Mouse (Mus musculus) hindbrain, embryonic 15.5 days (tissue): ENCODE data around the gene 4930595D18Rik. TPM values are rescaled to one million over a fixed set of nuclear protein-coding genes. Genes with fewer than 3 reads are reported as not detected.

Experiments
- ATAC-seq: fragments of 200-750 bp; cut with Nextera tagmentation; 2 replicates; pipeline ENCODE4 v1.8.0; 2017; ENCODE audit warnings: low read depth, moderate number of reproducible peaks, moderate TSS enrichment; ENCODE audit not compliant: low FRiP score
- H3K27ac ChIP-seq: fragments of 300-500 bp; sonication (generic); replicated peaks from 2 replicates; pipeline ENCODE4 v1.5.1; 2015; ENCODE audit warnings: mild to moderate bottlenecking, inconsistent platforms
- H3K27me3 ChIP-seq: fragments of 300-500 bp; sonication (generic); 2 replicates; pipeline ENCODE4 v1.6.1; 2015; ENCODE audit warnings: control low read depth, inconsistent platforms
- H3K36me3 ChIP-seq: fragments of 300-500 bp; sonication (generic); 2 replicates; pipeline ENCODE4 v1.6.1; 2015; ENCODE audit warnings: control low read depth, inconsistent platforms
- H3K4me1 ChIP-seq: fragments of 300-500 bp; sonication (generic); replicated peaks from 2 replicates; pipeline ENCODE4 v1.6.1; 2015; ENCODE audit warnings: control low read depth, inconsistent platforms
- H3K4me2 ChIP-seq: fragments of 300-500 bp; sonication (generic); 2 replicates; pipeline ENCODE4 v1.6.1; 2015; ENCODE audit warnings: moderate library complexity, mild to moderate bottlenecking, inconsistent platforms
- H3K4me3 ChIP-seq: fragments of 300-500 bp; sonication (generic); 2 replicates; pipeline ENCODE4 v1.5.1; 2015; ENCODE audit warnings: mild to moderate bottlenecking, inconsistent platforms
- H3K9ac ChIP-seq: fragments of 300-500 bp; sonication (generic); 2 replicates; pipeline ENCODE4 v1.6.1; 2015; ENCODE audit warnings: inconsistent platforms
- H3K9me3 ChIP-seq: fragments of 300-500 bp; sonication (generic); 2 replicates; pipeline ENCODE4 v1.6.1; 2016; ENCODE audit warnings: control low read depth, inconsistent platforms
- WGBS: fragments of 180-500 bp; shearing (Covaris S2); methylation state at CpG from one replicate; pipeline ENCODE4 v1.1.7; 2015; 5-methylcytosine and 5-hydroxymethylcytosine counted together
- polyA plus RNA-seq: library from polyadenylated mRNA; unstranded; fragments of >200 nt; fragmentation: Nextera tagmentation; extraction: Ambion mirVana; gene quantifications from 2 replicates; pipeline ENCODE4 v1.2.1, GENCODE M21; 2015

4930595D18Rik gene
- polyA plus RNA-seq: not detected in 2 replicates

- Histone ChIP-seq H3K36me3 (no peaks in the 10 kb centered on the region), H3K27me3 (no peaks in the 10 kb centered on the region), H3K9ac (no peak within 1 kb of the TSS), H3K4me1 (peaks cover 3% of the 10 kb centered on the region; the same call in 1 of the 2 replicates), H3K9me3 (no peaks in the 10 kb centered on the region), H3K4me2 (no peak within 1 kb of the TSS), H3K27ac (no peak within 1 kb of the TSS), H3K4me3 (no peak within 1 kb of the TSS)
- 76% methylated on average over 5 of the region's 5 CpGs for WGBS
- ATAC-seq: no peak
Observed at GRCm38 (mm10) chr12:111184476-111184875, at the start of gene 4930595D18Rik. 4930595D18Rik (minus strand) TSS chr12:111184491.

- H3K9ac ChIP-seq: no peak overlapping the region
- H3K4me2 ChIP-seq: no peak overlapping the region
- H3K27me3 ChIP-seq: no peaks in the 10 kb centered on the region
- no peaks in the 10 kb centered on the region for H3K9me3 ChIP-seq
- H3K36me3 ChIP-seq: peaks cover 3% of the 10 kb centered on the region; the same call in 1 of the 2 replicates
- ATAC-seq: no peak
- H3K4me1 ChIP-seq: no peaks in the 10 kb centered on the region
- no peak overlapping the region for H3K4me3 ChIP-seq
- no peak overlapping the region for H3K27ac ChIP-seq
- 100% methylated on average over 4 of the region's 4 CpGs for WGBS
Observed at GRCm38 (mm10) chr12:111233798-111234197, 49.5 kb upstream of the 4930595D18Rik start.

GRCm38 (mm10) chr12:111230793-111231192, 46.5 kb upstream of the 4930595D18Rik start:
- no peaks in the 10 kb centered on the region for H3K9me3 ChIP-seq
- H3K27me3 ChIP-seq: no peaks in the 10 kb centered on the region
- no peak for ATAC-seq
- H3K27ac ChIP-seq: no peak overlapping the region
- no peaks in the 10 kb centered on the region; the same call in 1 of the 2 replicates for H3K36me3 ChIP-seq
- no peaks in the 10 kb centered on the region for H3K4me1 ChIP-seq
- no peak overlapping the region for H3K4me3 ChIP-seq
- WGBS: 93% methylated on average over 2 of the region's 2 CpGs
- H3K9ac ChIP-seq: no peak overlapping the region
- no peak overlapping the region for H3K4me2 ChIP-seq

GRCm38 (mm10) chr12:111228488-111228887, 44.2 kb upstream of the 4930595D18Rik start:
- Histone ChIP-seq H3K4me3 (no peak overlapping the region), H3K9me3 (no peaks in the 10 kb centered on the region), H3K4me2 (no peak overlapping the region), H3K36me3 (no peaks in the 10 kb centered on the region), H3K27me3 (no peaks in the 10 kb centered on the region), H3K9ac (no peak overlapping the region), H3K27ac (no peak overlapping the region), H3K4me1 (0 out of 2 replicates have a peak, but pooled peaks cover 9% of the 10 kb centered on the region)
- WGBS: 97% methylated on average over 5 of the region's 5 CpGs
- ATAC-seq: no peak

- H3K36me3 ChIP-seq: peaks cover 4% of the 10 kb centered on the region
- no peak overlapping the region for H3K4me2 ChIP-seq
- H3K27me3 ChIP-seq: no peaks in the 10 kb centered on the region
- H3K9me3 ChIP-seq: no peaks in the 10 kb centered on the region
- H3K4me1 ChIP-seq: 0 out of 2 replicates have a peak, but pooled peaks cover 9% of the 10 kb centered on the region
- 85% methylated on average over 4 of the region's 4 CpGs for WGBS
- H3K9ac ChIP-seq: no peak overlapping the region
- H3K27ac ChIP-seq: no peak overlapping the region
- no peak for ATAC-seq
- no peak overlapping the region for H3K4me3 ChIP-seq
Observed at GRCm38 (mm10) chr12:111227410-111227809, 43.1 kb upstream of the 4930595D18Rik start.

GRCm38 (mm10) chr12:111225197-111225780, 41.0 kb upstream of the 4930595D18Rik start:
- no peak overlapping the region for H3K4me2 ChIP-seq
- H3K36me3 ChIP-seq: peaks cover 20% of the 10 kb centered on the region
- no peaks in the 10 kb centered on the region for H3K27me3 ChIP-seq
- H3K9me3 ChIP-seq: no peaks in the 10 kb centered on the region
- no peak overlapping the region for H3K9ac ChIP-seq
- H3K4me1 ChIP-seq: 0 out of 2 replicates have a peak, but pooled peaks cover 9% of the 10 kb centered on the region
- 74% methylated on average over 10 of the region's 10 CpGs for WGBS
- H3K27ac ChIP-seq: peak overlapping the region; percentile 6; the same call in 1 of the 2 replicates
- no peak for ATAC-seq
- H3K4me3 ChIP-seq: no peak overlapping the region

- no peak for ATAC-seq
- WGBS: 98% methylated on average over 6 of the region's 6 CpGs
- no peak overlapping the region for H3K27ac ChIP-seq
- H3K36me3 ChIP-seq: peaks cover 25% of the 10 kb centered on the region
- H3K27me3 ChIP-seq: no peaks in the 10 kb centered on the region
- no peaks in the 10 kb centered on the region for H3K4me1 ChIP-seq
- no peak overlapping the region for H3K4me2 ChIP-seq
- H3K9me3 ChIP-seq: no peaks in the 10 kb centered on the region
- H3K9ac ChIP-seq: no peak overlapping the region
- H3K4me3 ChIP-seq: no peak overlapping the region
Observed at GRCm38 (mm10) chr12:111218867-111219266, 34.6 kb upstream of the 4930595D18Rik start.

- Histone ChIP-seq H3K4me3 (no peak overlapping the region), H3K4me2 (no peak overlapping the region), H3K9ac (no peak overlapping the region), H3K27ac (no peak overlapping the region), H3K36me3 (no peaks in the 10 kb centered on the region), H3K27me3 (no peaks in the 10 kb centered on the region), H3K9me3 (no peaks in the 10 kb centered on the region), H3K4me1 (no peaks in the 10 kb centered on the region)
- WGBS: 78% methylated on average over 5 of the region's 5 CpGs
- ATAC-seq: no peak
Observed at GRCm38 (mm10) chr12:111211729-111212128, 27.4 kb upstream of the 4930595D18Rik start.

GRCm38 (mm10) chr12:111207641-111208040, 23.4 kb upstream of the 4930595D18Rik start:
- WGBS: 89% methylated on average over 3 of the region's 3 CpGs
- no peak overlapping the region for H3K9ac ChIP-seq
- no peak overlapping the region for H3K4me3 ChIP-seq
- no peaks in the 10 kb centered on the region for H3K9me3 ChIP-seq
- H3K4me1 ChIP-seq: peaks cover 17% of the 10 kb centered on the region
- no peaks in the 10 kb centered on the region for H3K36me3 ChIP-seq
- H3K4me2 ChIP-seq: no peak overlapping the region
- no peak overlapping the region for H3K27ac ChIP-seq
- H3K27me3 ChIP-seq: no peaks in the 10 kb centered on the region
- no peak for ATAC-seq

GRCm38 (mm10) chr12:111203945-111204344, 19.7 kb upstream of the 4930595D18Rik start:
- no peak overlapping the region for H3K4me3 ChIP-seq
- 31% methylated on average over 3 of the region's 3 CpGs for WGBS
- ATAC-seq: no peak
- H3K4me1 ChIP-seq: peaks cover 21% of the 10 kb centered on the region
- no peaks in the 10 kb centered on the region for H3K9me3 ChIP-seq
- peak overlapping the region; percentile 13; the same call in 1 of the 2 replicates for H3K27ac ChIP-seq
- H3K27me3 ChIP-seq: no peaks in the 10 kb centered on the region
- no peak overlapping the region for H3K4me2 ChIP-seq
- H3K9ac ChIP-seq: no peak overlapping the region
- H3K36me3 ChIP-seq: no peaks in the 10 kb centered on the region

GRCm38 (mm10) chr12:111203076-111203475, 18.8 kb upstream of the 4930595D18Rik start:
- H3K4me1 ChIP-seq: peaks cover 21% of the 10 kb centered on the region
- 56% methylated on average over 10 of the region's 10 CpGs for WGBS
- no peaks in the 10 kb centered on the region for H3K36me3 ChIP-seq
- H3K9ac ChIP-seq: no peak overlapping the region
- ATAC-seq: 0 out of 2 replicates have a peak, but pooled peaks have one; percentile 12
- peak overlapping the region; percentile 65 for H3K27ac ChIP-seq
- H3K27me3 ChIP-seq: no peaks in the 10 kb centered on the region
- H3K9me3 ChIP-seq: no peaks in the 10 kb centered on the region
- peak overlapping the region; percentile 13; the same call in 1 of the 2 replicates for H3K4me2 ChIP-seq
- no peak overlapping the region for H3K4me3 ChIP-seq

GRCm38 (mm10) chr12:111196548-111196947, 12.3 kb upstream of the 4930595D18Rik start:
- no peaks in the 10 kb centered on the region for H3K36me3 ChIP-seq
- H3K4me3 ChIP-seq: no peak overlapping the region
- no peaks in the 10 kb centered on the region for H3K27me3 ChIP-seq
- 91% methylated on average over 4 of the region's 4 CpGs for WGBS
- H3K9me3 ChIP-seq: no peaks in the 10 kb centered on the region
- no peak overlapping the region for H3K4me2 ChIP-seq
- no peak overlapping the region for H3K9ac ChIP-seq
- H3K4me1 ChIP-seq: peaks cover 15% of the 10 kb centered on the region
- H3K27ac ChIP-seq: no peak overlapping the region
- no peak for ATAC-seq
